Mouse (Mus musculus): Measurements from ENCODE around the gene Zc3h4. TPM values are rescaled to one million over a fixed set of nuclear protein-coding genes. Genes with fewer than 3 reads are reported as not detected.
"Not testable (repeated sequence)": the region's sequence is repeated elsewhere in the genome, so short reads cannot be mapped to it uniquely, and the experiment has no call there.

Zc3h4 gene
- polyA plus RNA-seq, 1 experiment from 2014 or later, result 22.3 TPM

- Histone ChIP-seq H3K27ac (replicated peaks) (peak within 1 kb of the TSS; percentile 77), H3K4me3 (peak within 1 kb of the TSS; percentile 91), H3K9me3 (no peaks in the 10 kb centered on the region), H3K4me1 (peaks cover 27% of the 10 kb centered on the region), H3K36me3 (no peaks in the 10 kb centered on the region), H3K27me3 (no peaks in the 10 kb centered on the region), H3K9ac (replicated peaks) (peak within 1 kb of the TSS; percentile 96), H3K4me2 (replicated peaks) (peak within 1 kb of the TSS; percentile 53)
- ATAC-seq (replicated peaks), result peak; percentile 95
- under 1% methylated on average over 58 of the region's 58 CpGs for WGBS
Measured at GRCm38 (mm10) chr7:16387160-16388041, 13.3 kb upstream of the Zc3h4 start, which contains the start of gene Sae1. Gene Sae1 (minus strand): TSS chr7:16387806.

- not testable (repeated sequence) for H3K9ac ChIP-seq (replicated peaks); H3K9me3 ChIP-seq; H3K4me3 ChIP-seq; H3K27ac ChIP-seq (replicated peaks); H3K36me3 ChIP-seq; H3K4me2 ChIP-seq (replicated peaks); H3K27me3 ChIP-seq; ATAC-seq (replicated peaks)
- H3K4me1 ChIP-seq, result peaks cover 25% of the 10 kb centered on the region
- 83% methylated on average over 2 of the region's 2 CpGs for WGBS
Measured at GRCm38 (mm10) chr7:16389942-16390341, 10.8 kb upstream of the Zc3h4 start.

- WGBS, result 48% methylated on average over 4 of the region's 4 CpGs
- no peak overlapping the region for H3K9ac ChIP-seq (replicated peaks)
- H3K27ac ChIP-seq (replicated peaks), result no peak overlapping the region
- H3K36me3 ChIP-seq, result no peaks in the 10 kb centered on the region
- no peaks in the 10 kb centered on the region for H3K27me3 ChIP-seq
- no peaks in the 10 kb centered on the region for H3K9me3 ChIP-seq
- no peak for ATAC-seq (replicated peaks)
- no peak overlapping the region for H3K4me3 ChIP-seq
- H3K4me2 ChIP-seq (replicated peaks), result no peak overlapping the region
- peaks cover 3% of the 10 kb centered on the region; the same call in 1 of the 2 replicates for H3K4me1 ChIP-seq
Measured at GRCm38 (mm10) chr7:16392923-16393322, 7.8 kb upstream of the Zc3h4 start.

GRCm38 (mm10) chr7:16395944-16396343 is 4.8 kb upstream of the Zc3h4 start:
- WGBS, result 1% methylated on average over 2 of the region's 2 CpGs
- H3K27ac ChIP-seq (replicated peaks), result peak overlapping the region; percentile 35; the same call in 1 of the 2 replicates
- H3K4me2 ChIP-seq (replicated peaks), result no peak overlapping the region
- H3K36me3 ChIP-seq, result no peaks in the 10 kb centered on the region
- H3K9me3 ChIP-seq, result no peaks in the 10 kb centered on the region
- H3K4me1 ChIP-seq, result peaks cover 7% of the 10 kb centered on the region
- H3K9ac ChIP-seq (replicated peaks), result no peak overlapping the region
- no peak overlapping the region for H3K4me3 ChIP-seq
- no peaks in the 10 kb centered on the region for H3K27me3 ChIP-seq
- ATAC-seq (replicated peaks), result no peak

GRCm38 (mm10) chr7:16397465-16397864 is 3.2 kb upstream of the Zc3h4 start:
- ATAC-seq (replicated peaks), result no peak
- H3K9me3 ChIP-seq, result no peaks in the 10 kb centered on the region
- H3K27ac ChIP-seq (replicated peaks), result no peak overlapping the region
- no peak overlapping the region for H3K4me2 ChIP-seq (replicated peaks)
- peaks cover 7% of the 10 kb centered on the region for H3K4me1 ChIP-seq
- H3K9ac ChIP-seq (replicated peaks), result no peak overlapping the region
- no peaks in the 10 kb centered on the region for H3K27me3 ChIP-seq
- H3K4me3 ChIP-seq, result no peak overlapping the region
- 80% methylated on average over 4 of the region's 4 CpGs for WGBS
- H3K36me3 ChIP-seq, result no peaks in the 10 kb centered on the region

- Histone ChIP-seq H3K9ac (replicated peaks) (peak overlapping the region; percentile 52), H3K36me3 (no peaks in the 10 kb centered on the region), H3K27me3 (no peaks in the 10 kb centered on the region), H3K4me3 (peak overlapping the region; percentile 78), H3K27ac (replicated peaks) (no peak overlapping the region), H3K9me3 (no peaks in the 10 kb centered on the region), H3K4me2 (replicated peaks) (peak overlapping the region; percentile 80), H3K4me1 (peaks cover 12% of the 10 kb centered on the region)
- ATAC-seq (replicated peaks), result no peak
- WGBS, result 48% methylated on average over 3 of the region's 3 CpGs
Measured at GRCm38 (mm10) chr7:16398387-16399050, 2.2 kb upstream of the Zc3h4 start.

- 1% methylated on average over 31 of the region's 31 CpGs for WGBS
- Histone ChIP-seq H3K27me3 (no peaks in the 10 kb centered on the region), H3K4me2 (replicated peaks) (peak overlapping the region; percentile 80), H3K4me3 (peak overlapping the region; percentile 78), H3K9me3 (no peaks in the 10 kb centered on the region), H3K27ac (replicated peaks) (peak overlapping the region; percentile 100), H3K4me1 (peaks cover 17% of the 10 kb centered on the region), H3K9ac (replicated peaks) (peak overlapping the region; percentile 52), H3K36me3 (no peaks in the 10 kb centered on the region)
- ATAC-seq (replicated peaks), result peak; percentile 66
Measured at GRCm38 (mm10) chr7:16399098-16399819, 1.5 kb upstream of the Zc3h4 start.

- Histone ChIP-seq H3K4me2 (replicated peaks) (peak overlapping the region; percentile 80), H3K27ac (replicated peaks) (peak overlapping the region; percentile 100), H3K36me3 (no peaks in the 10 kb centered on the region), H3K27me3 (no peaks in the 10 kb centered on the region), H3K4me3 (peak overlapping the region; percentile 78), H3K9ac (replicated peaks) (peak overlapping the region; percentile 100), H3K4me1 (peaks cover 25% of the 10 kb centered on the region), H3K9me3 (no peaks in the 10 kb centered on the region)
- WGBS, result under 1% methylated on average over 76 of the region's 77 CpGs
- peak; percentile 96 for ATAC-seq (replicated peaks)
Measured at GRCm38 (mm10) chr7:16399820-16400688, 656 bp upstream of the Zc3h4 start.

- Histone ChIP-seq H3K4me2 (replicated peaks) (peak overlapping the region; percentile 80), H3K4me1 (peaks cover 40% of the 10 kb centered on the region), H3K27ac (replicated peaks) (peak overlapping the region; percentile 100), H3K9ac (replicated peaks) (peak overlapping the region; percentile 100), H3K36me3 (no peaks in the 10 kb centered on the region), H3K4me3 (peak overlapping the region; percentile 78), H3K9me3 (no peaks in the 10 kb centered on the region), H3K27me3 (no peaks in the 10 kb centered on the region)
- ATAC-seq (replicated peaks), result no peak
- 1% methylated on average over 17 of the region's 17 CpGs for WGBS
Measured at GRCm38 (mm10) chr7:16401991-16402431, 1.3 kb downstream of the Zc3h4 start.

GRCm38 (mm10) chr7:16402449-16402848 is 1.7 kb downstream of the Zc3h4 start:
- Histone ChIP-seq H3K4me1 (peaks cover 40% of the 10 kb centered on the region), H3K9me3 (no peaks in the 10 kb centered on the region), H3K4me2 (replicated peaks) (peak overlapping the region; percentile 80), H3K36me3 (no peaks in the 10 kb centered on the region), H3K27me3 (no peaks in the 10 kb centered on the region), H3K9ac (replicated peaks) (peak overlapping the region; percentile 100), H3K27ac (replicated peaks) (peak overlapping the region; percentile 100), H3K4me3 (peak overlapping the region; percentile 78)
- under 1% methylated on average over 9 of the region's 9 CpGs for WGBS
- no peak for ATAC-seq (replicated peaks)

Measured in forebrain, embryonic 15.5 days (tissue).